Mouse (Mus musculus) liver, adult 2 months (tissue): ENCODE measurements around the gene Klk8.

Experiments used
- CTCF ChIP-seq: fragments of 200-500 bp; IDR thresholded peaks from 2 replicates; pipeline ENCODE4 v1.5.1; 2011; ENCODE audit warnings: low read depth, low read length, control low read depth
- POLR2A ChIP-seq: fragments of 200-500 bp; IDR thresholded peaks from 2 replicates; pipeline ENCODE4 v1.6.1; 2011; ENCODE audit warnings: low read length, control low read depth; ENCODE audit not compliant: insufficient read depth; ENCODE audit errors: extremely low read depth

DNA sequence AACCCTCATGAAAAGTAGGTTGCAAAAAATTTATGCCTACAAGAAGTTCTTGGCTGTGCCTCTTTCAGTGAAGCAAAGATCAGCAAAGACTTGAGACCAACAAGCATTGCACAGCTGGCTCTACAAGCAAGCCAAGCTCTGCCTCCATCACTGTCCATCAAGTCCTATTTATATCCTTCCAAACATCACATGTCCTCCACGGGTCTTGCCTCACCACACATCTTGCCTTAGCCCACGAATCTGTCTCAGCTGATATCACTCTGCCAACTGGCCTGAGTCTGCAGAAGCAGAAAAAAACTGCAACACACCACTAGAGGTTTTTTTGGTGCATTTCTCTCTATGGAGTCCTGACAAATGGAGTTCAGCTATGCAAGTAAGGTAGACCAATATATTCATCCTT, 44.6 kb upstream of the Klk8 start:
- TF ChIP-seq POLR2A (no peak), CTCF (no peak)
